Mouse (Mus musculus) testis, adult 2 months (tissue): ENCODE results near the gene Ankle2. TPM values are rescaled to one million over a fixed set of nuclear protein-coding genes. Genes with fewer than 3 reads are reported as not detected.

Experiments
- H3K27ac ChIP-seq: fragments of 200-500 bp; 2 replicates; pipeline ENCODE4 v1.5.1; 2012; ENCODE audit warnings: low read depth, low read length; ENCODE audit not compliant: control insufficient read depth, insufficient read depth
- H3K27me3 ChIP-seq: fragments of 200-500 bp; 2 replicates; pipeline ENCODE4 v1.6.1; 2012; ENCODE audit warnings: mild to moderate bottlenecking, low read length, moderate library complexity; ENCODE audit not compliant: control insufficient read depth, insufficient read depth
- H3K36me3 ChIP-seq: fragments of 200-500 bp; 2 replicates; pipeline ENCODE4 v1.6.1; 2012; ENCODE audit warnings: mild to moderate bottlenecking, low read length; ENCODE audit not compliant: control insufficient read depth, insufficient read depth
- H3K4me1 ChIP-seq: fragments of 200-500 bp; 2 replicates; pipeline ENCODE4 v1.6.1; 2012; ENCODE audit warnings: low read length; ENCODE audit not compliant: control insufficient read depth, insufficient read depth
- H3K4me3 ChIP-seq: fragments of 200-500 bp; 2 replicates; pipeline ENCODE4 v1.5.1; 2012; ENCODE audit warnings: low read depth, mild to moderate bottlenecking, low read length, moderate library complexity, mixed read lengths; ENCODE audit not compliant: control insufficient read depth
- CTCF ChIP-seq: fragments of 200-500 bp; IDR thresholded peaks from 2 replicates; pipeline ENCODE4 v1.5.1; 2012; ENCODE audit warnings: low read depth, mild to moderate bottlenecking, inconsistent platforms, low read length, moderate library complexity; ENCODE audit not compliant: control insufficient read depth, insufficient read depth, insufficient replicate concordance
- POLR2A ChIP-seq: fragments of 200-500 bp; IDR thresholded peaks from 2 replicates; pipeline ENCODE4 v1.6.1; 2012; ENCODE audit warnings: low read depth, mild to moderate bottlenecking, inconsistent platforms, low read length, moderate library complexity; ENCODE audit not compliant: control insufficient read depth
- polyA plus RNA-seq: library from polyadenylated mRNA; depleted of rRNA; stranded (reverse); fragments of >200 nt; gene quantifications from 2 replicates; pipeline ENCODE4 v1.2.3, GENCODE M21; 2012; rRNA removed

Ankle2 gene
- polyA plus RNA-seq, result 10.1 and 10.6 TPM in 2 replicates

DNA sequence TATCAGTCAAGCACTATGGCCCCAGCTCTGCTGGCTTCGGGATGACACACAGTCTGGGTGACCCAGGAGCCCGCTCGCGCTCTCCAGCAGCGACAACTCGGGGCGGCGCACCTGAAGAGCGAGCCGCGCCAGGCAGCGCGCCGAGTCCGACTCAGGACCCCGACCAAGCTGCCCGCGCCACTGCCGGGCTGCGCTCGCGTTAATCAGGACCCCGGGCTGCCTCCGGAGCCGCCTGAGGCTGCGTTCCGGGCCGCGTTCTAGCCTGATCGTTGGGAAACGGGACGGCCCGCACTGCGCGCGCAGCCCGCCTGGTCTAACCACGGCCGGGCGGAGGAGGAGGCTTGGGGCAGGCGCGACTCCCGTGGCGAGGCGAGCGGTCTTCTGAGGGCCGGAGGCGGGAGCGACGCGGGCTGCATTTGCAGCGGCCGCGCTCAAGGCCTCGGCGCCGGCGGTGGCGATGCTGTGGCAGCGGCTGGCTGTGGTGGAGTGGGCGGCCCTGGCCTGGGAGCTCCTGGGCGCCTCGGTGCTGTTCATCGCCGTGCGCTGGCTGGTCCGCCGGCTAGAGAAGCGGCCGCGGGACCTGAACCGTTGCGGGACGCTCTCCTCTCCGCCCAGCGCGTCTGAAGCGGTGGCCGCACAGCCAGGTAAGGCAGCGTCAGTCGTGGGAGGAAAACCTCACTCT, at the start of gene Ankle2:
Gene Ankle2 (plus strand): TSS at position 225 of the 682 bp plus-strand sequence.
- TF ChIP-seq POLR2A (peak; percentile 88), CTCF (no peak)
- H3K27me3 ChIP-seq, result no peaks in the 10 kb centered on the region
- H3K4me3 ChIP-seq, result peak within 1 kb of the TSS; percentile 97
- H3K36me3 ChIP-seq, result peaks cover 3% of the 10 kb centered on the region; the same call in 1 of the 2 replicates
- peaks cover 3% of the 10 kb centered on the region; the same call in 1 of the 2 replicates for H3K4me1 ChIP-seq
- H3K27ac ChIP-seq, result peak within 1 kb of the TSS; percentile 96

DNA sequence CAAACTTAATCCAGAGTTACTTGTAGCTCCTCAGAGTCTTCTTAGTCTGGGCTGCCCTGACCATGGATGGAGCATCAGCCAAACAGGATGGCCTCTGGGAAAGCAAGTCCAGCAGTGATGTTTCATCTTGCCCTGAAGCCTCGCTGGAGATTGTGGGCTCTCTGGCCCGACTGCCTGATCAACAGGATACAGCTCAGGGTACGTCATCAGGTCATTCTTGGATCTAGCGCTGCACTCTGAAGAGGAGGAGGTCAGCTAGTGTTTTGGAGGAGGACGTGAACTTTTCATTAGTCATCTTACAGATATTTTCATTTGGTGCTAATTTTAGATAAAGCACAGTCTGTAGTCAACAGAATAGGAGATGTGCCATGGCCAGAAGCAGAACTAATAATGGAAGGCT, 49.1 kb upstream of the Ankle2 start:
- H3K27ac ChIP-seq, result no peak overlapping the region
- H3K4me1 ChIP-seq, result no peaks in the 10 kb centered on the region
- TF ChIP-seq POLR2A (no peak), CTCF (no peak)
- no peaks in the 10 kb centered on the region for H3K27me3 ChIP-seq
- peaks cover 2% of the 10 kb centered on the region for H3K36me3 ChIP-seq
- H3K4me3 ChIP-seq, result no peak overlapping the region

GRCm38 (mm10) chr5:110203164-110203895, 27.5 kb upstream of the Ankle2 start:
- Histone ChIP-seq H3K27me3 (no peaks in the 10 kb centered on the region), H3K36me3 (peaks cover 9% of the 10 kb centered on the region)
- TF ChIP-seq CTCF, result no peak
- TF ChIP-seq POLR2A, result no peak

DNA sequence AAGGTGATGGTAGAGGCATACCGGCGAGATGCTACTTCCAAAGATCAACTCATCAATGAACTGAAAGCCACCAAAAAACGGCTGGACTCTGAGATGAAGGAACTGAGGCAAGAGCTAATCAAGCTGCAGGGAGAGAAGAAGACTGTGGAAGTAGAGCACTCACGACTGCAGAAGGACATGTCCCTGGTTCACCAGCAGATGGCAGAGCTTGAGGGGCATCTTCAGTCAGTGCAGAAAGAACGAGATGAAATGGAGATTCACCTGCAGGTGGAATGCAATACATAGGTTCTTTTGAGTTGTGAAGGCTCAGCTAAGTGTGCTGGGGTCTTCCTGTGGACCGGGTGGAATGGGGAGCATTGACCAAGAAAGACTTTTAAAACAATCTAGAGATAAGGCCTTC, 26.0 kb upstream of the Ankle2 start:
- Histone ChIP-seq H3K36me3 (peaks cover 9% of the 10 kb centered on the region), H3K4me1 (no peaks in the 10 kb centered on the region), H3K27ac (no peak overlapping the region), H3K27me3 (no peaks in the 10 kb centered on the region), H3K4me3 (no peak overlapping the region)
- TF ChIP-seq CTCF, result no peak; the same call in 1 of the 2 replicates
- no peak for TF ChIP-seq POLR2A

More at GRCm38 (mm10) chr5:110203164-110203895, 27.5 kb upstream of the Ankle2 start:
- no peaks in the 10 kb centered on the region for H3K4me1 ChIP-seq
- no peak overlapping the region for H3K4me3 ChIP-seq
- H3K27ac ChIP-seq, result no peak overlapping the region

- Histone ChIP-seq H3K36me3 (peaks cover 7% of the 10 kb centered on the region), H3K4me1 (no peaks in the 10 kb centered on the region), H3K27ac (no peak overlapping the region), H3K27me3 (no peaks in the 10 kb centered on the region), H3K4me3 (no peak overlapping the region)
- no peak for TF ChIP-seq CTCF
- no peak for TF ChIP-seq POLR2A
These were observed 19.5 kb upstream of the Ankle2 start for GRCm38 (mm10) chr5:110211312-110211711.

DNA sequence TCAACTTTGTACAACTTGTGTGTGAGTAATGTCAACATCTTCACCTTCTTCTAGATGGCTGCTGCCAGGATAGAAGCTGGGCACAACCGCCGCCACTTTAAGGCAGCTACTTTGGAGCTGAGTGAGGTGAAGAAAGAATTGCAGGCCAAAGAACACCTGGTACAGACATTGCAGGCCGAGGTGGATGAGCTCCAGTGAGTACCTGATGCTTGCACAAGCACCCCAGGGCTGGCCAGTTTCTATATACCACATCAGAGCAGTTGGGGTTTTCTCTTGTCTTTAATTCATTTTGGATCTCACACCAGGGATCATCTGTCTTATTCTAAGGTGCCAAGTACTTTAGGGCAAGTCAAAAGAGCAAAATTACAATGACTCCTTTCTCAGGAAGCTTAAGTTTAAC, 14.0 kb upstream of the Ankle2 start:
- Histone ChIP-seq H3K4me3 (no peak overlapping the region), H3K4me1 (no peaks in the 10 kb centered on the region), H3K36me3 (peaks cover 5% of the 10 kb centered on the region), H3K27me3 (no peaks in the 10 kb centered on the region), H3K27ac (no peak overlapping the region)
- no peak for TF ChIP-seq CTCF
- TF ChIP-seq POLR2A, result no peak

DNA sequence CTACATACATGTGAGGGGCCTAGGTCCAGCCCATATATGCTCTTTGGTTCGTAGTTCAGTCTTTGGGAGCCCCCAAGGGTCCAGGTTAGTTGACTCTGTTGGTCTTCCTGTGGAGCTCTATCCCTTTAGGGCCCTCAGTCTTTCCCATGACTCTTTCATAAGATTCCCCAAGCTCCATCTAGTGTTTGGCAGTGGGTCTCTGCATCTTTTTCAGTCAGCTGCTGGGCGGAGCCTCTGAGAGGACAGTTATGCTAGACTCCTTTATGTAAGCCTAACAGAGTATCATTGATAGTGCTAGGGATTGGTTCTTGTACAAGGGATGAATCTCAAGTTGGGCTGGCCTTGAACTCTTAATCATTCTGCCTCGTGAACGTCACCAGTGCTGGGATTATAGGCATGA, 10.5 kb upstream of the Ankle2 start:
- Histone ChIP-seq H3K27ac (no peak overlapping the region), H3K4me1 (no peaks in the 10 kb centered on the region), H3K4me3 (no peak overlapping the region), H3K27me3 (no peaks in the 10 kb centered on the region), H3K36me3 (peaks cover 6% of the 10 kb centered on the region)
- no peak for TF ChIP-seq POLR2A
- no peak for TF ChIP-seq CTCF

GRCm38 (mm10) chr5:110222757-110223156, 8.0 kb upstream of the Ankle2 start:
- Histone ChIP-seq H3K4me1 (no peaks in the 10 kb centered on the region), H3K4me3 (no peak overlapping the region), H3K27me3 (no peaks in the 10 kb centered on the region), H3K27ac (no peak overlapping the region), H3K36me3 (peaks cover 5% of the 10 kb centered on the region)
- no peak for TF ChIP-seq POLR2A
- TF ChIP-seq CTCF, result no peak
